Comparison of ENCODE assay signal across 8 mouse cellular contexts in genomic region chr11:44453423-44453822, GRCm38 (mm10). TPM values are rescaled to one million over a fixed set of nuclear protein-coding genes. Genes with fewer than 3 reads are reported as not detected.
DNase-seq lines count a peak whose midpoint lies in the region; ATAC-seq lines count a peak whose summit lies in the region.

No protein-coding gene starts in this region.

- no peak overlapping the region for H3K9ac ChIP-seq in kidney, embryonic 16.5 days (replicated peaks; ENCODE audit: low read length)
- H3K9ac ChIP-seq in liver, embryonic 16.5 days (ENCODE audit: low read depth, low read length) = no peak overlapping the region
- H3K9ac ChIP-seq in neural tube, embryonic 13.5 days = no peak overlapping the region

- H3K27me3 ChIP-seq in kidney, embryonic 16.5 days (ENCODE audit: insufficient read depth, low read length) = no peaks in the 10 kb centered on the region
- no peaks in the 10 kb centered on the region for H3K27me3 ChIP-seq in liver, embryonic 16.5 days (ENCODE audit: control insufficient read depth, insufficient read depth, low read depth, low read length)
- H3K27me3 ChIP-seq in neural tube, embryonic 13.5 days = no peaks in the 10 kb centered on the region

- peaks cover 17% of the 10 kb centered on the region; the same call in 1 of the 2 replicates for H3K36me3 ChIP-seq in kidney, embryonic 16.5 days (ENCODE audit: insufficient read depth, low read length)
- peaks cover 8% of the 10 kb centered on the region for H3K36me3 ChIP-seq in liver, embryonic 16.5 days (ENCODE audit: control insufficient read depth, insufficient read depth)
- peaks cover 40% of the 10 kb centered on the region for H3K36me3 ChIP-seq in neural tube, embryonic 13.5 days

- peak; percentile 70 for ATAC-seq in kidney, embryonic 16.5 days (ENCODE audit: low FRiP score, low TSS enrichment)
- peak; percentile 56 for ATAC-seq in liver, embryonic 16.5 days (ENCODE audit: low read depth)
- ATAC-seq in neural tube, embryonic 13.5 days (ENCODE audit: low read depth) = peak; percentile 74; the same call in 1 of the 2 replicates

- no peak overlapping the region for H3K4me3 ChIP-seq in kidney, embryonic 16.5 days (ENCODE audit: low read length)
- H3K4me3 ChIP-seq in liver, embryonic 16.5 days (ENCODE audit: low read depth, low read length) = no peak overlapping the region
- H3K4me3 ChIP-seq in neural tube, embryonic 13.5 days = no peak overlapping the region

- peak; percentile 53 for DNase-seq in urinary bladder, postnatal 14 days (ENCODE audit: low spot score)
- DNase-seq in urinary bladder, postnatal 10 days (ENCODE audit: low spot score) = no peak
- DNase-seq in c-Kit-negative CD71-positive TER-119-positive erythroid progenitor cells, embryonic 14.5 days (ENCODE audit: low read depth, low spot score) = peak; percentile 55
- peak; percentile 21 to 55 for DNase-seq in frontal cortex, postnatal 25 days (ENCODE audit: low spot score in 2 of 2)
- peak; percentile 75 for DNase-seq in thymus, postnatal 25 days

- H3K9me3 ChIP-seq in kidney, embryonic 16.5 days (ENCODE audit: low read length) = no peaks in the 10 kb centered on the region; the same call in 1 of the 2 replicates
- no peaks in the 10 kb centered on the region for H3K9me3 ChIP-seq in liver, embryonic 16.5 days (replicated peaks; ENCODE audit: control insufficient read depth, low read length)
- no peaks in the 10 kb centered on the region for H3K9me3 ChIP-seq in neural tube, embryonic 13.5 days

- WGBS in kidney, embryonic 16.5 days = 53% methylated on average over 2 of the region's 2 CpGs
- WGBS in liver, embryonic 16.5 days (ENCODE audit: insufficient replicate concordance) = 47% methylated on average over 2 of the region's 2 CpGs
- 60% methylated on average over 2 of the region's 2 CpGs for WGBS in neural tube, embryonic 13.5 days

- no peak overlapping the region for H3K27ac ChIP-seq in kidney, embryonic 16.5 days (ENCODE audit: low read length)
- H3K27ac ChIP-seq in liver, embryonic 16.5 days (ENCODE audit: low read length) = peak overlapping the region; percentile 19; the same call in 1 of the 2 replicates
- no peak overlapping the region for H3K27ac ChIP-seq in neural tube, embryonic 13.5 days (replicated peaks)

- H3K4me2 ChIP-seq in kidney, embryonic 16.5 days (replicated peaks; ENCODE audit: low read depth, low read length) = no peak overlapping the region
- no peak overlapping the region for H3K4me2 ChIP-seq in liver, embryonic 16.5 days (ENCODE audit: low read depth, low read length)
- no peak overlapping the region for H3K4me2 ChIP-seq in neural tube, embryonic 13.5 days

- H3K4me1 ChIP-seq in kidney, embryonic 16.5 days (ENCODE audit: insufficient read depth, low read length) = no peaks in the 10 kb centered on the region
- H3K4me1 ChIP-seq in liver, embryonic 16.5 days (ENCODE audit: control insufficient read depth, low read depth, low read length) = peaks cover 4% of the 10 kb centered on the region
- no peaks in the 10 kb centered on the region for H3K4me1 ChIP-seq in neural tube, embryonic 13.5 days (replicated peaks)

RNA-seq across cellular contexts. Expression of gene Ublcp1, which starts 16.9 kb away (rescaled TPM):
- 63.1 and 63.2 TPM in 2 replicates for polyA plus RNA-seq in kidney, embryonic 16.5 days (2015; fragmentation: Nextera tagmentation; extraction: Ambion mirVana)
- 41.6 and 44.0 TPM in 2 replicates for polyA plus RNA-seq in liver, embryonic 16.5 days (2015; fragmentation: Nextera tagmentation; extraction: Ambion mirVana)
- polyA plus RNA-seq in neural tube, embryonic 13.5 days (2015; fragmentation: Nextera tagmentation; extraction: Ambion mirVana) = 65.7 and 74.4 TPM in 2 replicates

RNA-seq across cellular contexts. Expression of gene Il12b, which starts 53.6 kb away (rescaled TPM):
- 0.19 TPM in 1 of 2 replicates, not detected in the other for polyA plus RNA-seq in kidney, embryonic 16.5 days (2015; fragmentation: Nextera tagmentation; extraction: Ambion mirVana)
- polyA plus RNA-seq in liver, embryonic 16.5 days (2015; fragmentation: Nextera tagmentation; extraction: Ambion mirVana) = not detected in 2 replicates
- polyA plus RNA-seq in neural tube, embryonic 13.5 days (2015; fragmentation: Nextera tagmentation; extraction: Ambion mirVana) = not detected in 2 replicates
